Mouse (Mus musculus): Measurements from ENCODE around the gene Cebpzos.

DNA sequence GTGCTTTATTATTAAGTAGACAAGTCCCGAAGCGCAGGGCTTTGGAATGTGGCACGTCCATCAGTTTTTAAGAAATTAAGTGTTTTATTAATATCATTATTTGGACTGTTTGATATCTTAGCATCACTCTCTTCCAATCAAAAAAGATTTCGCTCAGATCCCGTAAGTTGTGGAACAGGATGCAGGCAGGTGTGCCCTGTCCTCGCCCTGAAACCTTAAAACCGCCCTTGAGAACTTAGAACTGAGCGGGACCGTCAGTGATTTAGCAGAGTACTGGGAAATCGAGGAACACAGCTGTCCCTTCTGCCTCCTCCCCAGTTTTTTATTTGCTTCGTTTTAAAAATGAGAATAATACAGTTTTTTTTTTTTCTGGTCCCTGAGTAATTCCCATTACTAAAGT is 599 bp downstream of the Cebpzos start:
- TF ChIP-seq GATA1 (IDR thresholded peaks at IDR 0.05; ENCODE audit: borderline replicate concordance, low read length) = no peak
- no peak for TF ChIP-seq FLI1 (IDR thresholded peaks at IDR 0.05; ENCODE audit: low read length)

All from megakaryocyte, embryonic 14.5 days (primary cell).